Mouse (Mus musculus) megakaryocyte progenitor cell, adult 5-6 weeks (primary cell): ENCODE results near the gene Paics. TPM values are rescaled to one million over a fixed set of nuclear protein-coding genes. Genes with fewer than 3 reads are reported as not detected.
"Not testable (repeated sequence)": the region's sequence is repeated elsewhere in the genome, so short reads cannot be mapped to it uniquely, and the experiment has no call there.

Source experiments
- ATAC-seq: replicated peaks from 2 replicates; pipeline ENCODE4 v1.8.0; 2016; ENCODE audit warnings: mild to moderate bottlenecking, moderate TSS enrichment, inconsistent platforms; ENCODE audit not compliant: poor library complexity
- total RNA-seq, 2 experiments: library from RNA; stranded (forward) in 1 of 2; stranded (reverse) in 1 of 2; fragments of 157-497, 149-512 nt in 1 of 2; fragments of 200-1000 nt in 1 of 2; gene quantifications; 2 replicates each; pipeline versions ENCODE4 v1.2.3 to v1.2.4; 2015 to 2017

The Paics gene
- total RNA-seq (2015) (393 and 397 TPM in 2 replicates), total RNA-seq (2017) (381 and 407 TPM in 2 replicates)

DNA sequence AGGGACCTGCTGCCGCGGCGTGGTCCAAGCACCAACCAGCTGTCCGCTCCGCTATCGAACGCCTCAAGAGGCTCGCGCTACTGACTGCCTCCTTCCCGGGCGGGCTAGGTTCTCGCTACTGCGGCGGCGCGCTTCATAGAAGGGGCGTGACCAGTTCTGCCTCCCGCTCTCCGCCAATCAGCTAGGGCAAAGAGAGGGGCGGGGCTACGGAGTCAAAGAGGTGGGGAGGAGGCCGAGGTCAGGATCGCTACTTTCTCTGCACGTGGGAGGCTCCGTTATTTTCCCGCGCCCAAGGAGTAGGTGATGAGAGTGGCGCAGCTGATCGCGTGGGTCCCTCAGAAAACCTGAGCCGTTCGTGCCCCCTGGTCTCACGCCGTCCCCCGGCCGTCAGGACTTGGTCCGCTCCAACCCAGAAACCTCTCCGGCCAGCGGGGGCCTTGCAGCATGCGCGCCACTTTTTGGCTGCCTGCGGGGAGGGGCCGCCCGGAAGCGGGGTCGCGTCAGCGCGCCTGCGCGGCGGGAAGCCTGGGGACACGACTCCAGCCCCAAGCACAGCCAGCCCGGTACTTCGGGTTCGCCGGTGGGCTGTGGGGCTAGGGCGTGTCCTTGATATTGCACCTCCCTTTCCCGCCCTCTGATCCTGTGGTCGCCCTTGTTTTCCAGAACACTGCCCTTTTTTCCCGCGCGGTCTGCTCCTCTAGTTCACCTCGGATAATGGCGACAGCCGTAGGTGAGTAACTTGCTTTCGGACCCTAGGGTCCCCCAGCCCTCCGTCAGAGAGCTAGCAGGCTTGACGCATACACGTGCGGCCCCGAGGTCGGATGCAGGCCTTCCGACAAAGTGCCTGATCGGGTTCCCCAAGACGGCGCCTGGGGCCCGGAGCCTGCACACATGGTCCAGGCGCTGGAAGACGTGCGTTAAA, at the start of gene Paics, which contains the start of gene Ppat:
TSS of gene Paics (plus strand) at position 202 of the 922 bp plus-strand sequence.
TSS of gene Ppat (minus strand) at position 473 of the 922 bp plus-strand sequence.
- peak; percentile 82 for ATAC-seq

DNA sequence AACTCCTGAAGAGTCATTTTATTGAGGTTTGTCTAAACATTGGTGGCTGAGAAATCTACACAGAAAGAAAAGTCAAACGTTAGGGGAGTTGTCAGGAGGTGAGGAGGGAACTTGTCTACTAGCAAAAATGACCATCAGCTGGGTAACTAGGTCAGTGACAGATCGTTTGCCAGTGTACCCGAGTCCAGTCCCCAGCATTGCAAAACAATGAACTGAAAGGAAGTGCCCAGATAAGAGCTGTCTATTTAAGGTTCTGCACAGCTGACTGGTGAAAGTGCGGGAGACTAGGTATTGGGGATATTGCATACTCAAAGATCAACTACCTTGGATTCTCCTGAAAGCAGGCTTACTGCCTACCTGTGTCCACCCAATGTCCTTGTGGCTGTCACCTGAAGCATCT, 49.0 kb upstream of the Paics start:
- no peak for ATAC-seq

DNA sequence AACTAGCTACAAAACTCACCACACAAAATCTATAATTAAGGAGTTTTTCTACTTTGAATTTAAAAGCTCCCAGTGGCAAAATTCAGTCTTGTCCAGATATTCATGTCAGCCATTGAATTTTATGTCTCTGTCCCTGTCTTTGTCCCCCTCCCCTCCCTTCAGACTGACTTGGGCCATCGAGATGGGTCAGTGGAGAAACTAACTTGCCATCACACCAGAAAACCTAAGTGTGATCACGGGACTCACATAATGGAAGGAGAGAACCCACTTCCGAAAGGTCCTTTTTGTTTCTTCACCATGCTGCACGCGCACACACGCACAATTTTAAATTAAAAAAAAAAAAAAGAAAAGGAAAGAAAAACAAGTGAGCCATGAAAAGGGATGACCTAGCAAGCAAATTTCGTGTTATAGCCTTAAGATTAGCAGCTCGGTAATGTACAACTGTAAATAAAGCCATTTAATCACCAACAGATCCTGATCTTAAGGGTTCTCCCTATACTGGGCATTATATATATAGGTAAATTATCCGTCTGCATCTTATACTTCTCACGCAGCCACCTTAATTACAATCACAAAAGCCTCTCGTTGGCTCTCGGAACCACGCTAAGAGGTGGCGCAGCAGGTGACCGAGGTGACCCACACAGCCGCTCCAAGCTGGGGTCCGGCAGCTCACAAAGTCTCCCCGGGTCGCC, 46.2 kb upstream of the Paics start:
- ATAC-seq: no peak

- peak; percentile 94 for ATAC-seq
These were observed 45.5 kb upstream of the Paics start, which contains the start of gene Aasdh for GRCm38 (mm10) chr5:76905405-76906154. Gene Aasdh, minus strand, starts transcription at chr5:76905514.

- ATAC-seq: no peak
These were observed 45.0 kb upstream of the Paics start for GRCm38 (mm10) chr5:76906155-76906499.

GRCm38 (mm10) chr5:76910807-76911206, 40.3 kb upstream of the Paics start:
- ATAC-seq: peak; percentile 57

- not testable (repeated sequence) for ATAC-seq
These were observed 38.6 kb upstream of the Paics start for GRCm38 (mm10) chr5:76912522-76912921.

DNA sequence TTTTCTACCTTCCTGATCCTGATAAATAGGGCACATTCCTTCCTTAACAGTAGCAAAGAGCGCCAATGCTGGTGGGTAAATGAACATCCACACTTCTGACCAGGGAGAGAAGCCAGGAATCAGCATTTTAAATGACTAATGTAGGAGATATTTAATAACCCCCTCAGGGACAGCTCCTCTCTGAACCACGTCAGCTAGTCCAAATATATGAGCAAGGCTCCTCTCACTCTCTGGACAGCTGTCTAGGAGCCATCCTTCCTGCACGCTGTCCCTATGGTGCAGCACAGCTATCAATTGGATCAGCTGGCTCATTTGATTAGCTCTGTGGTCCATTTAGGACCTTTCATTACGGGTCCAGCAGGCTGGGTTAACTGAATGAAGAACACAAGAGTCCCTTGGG, 28.3 kb upstream of the Paics start:
- no peak for ATAC-seq

GRCm38 (mm10) chr5:76923428-76923827, 27.7 kb upstream of the Paics start:
- ATAC-seq: no peak

DNA sequence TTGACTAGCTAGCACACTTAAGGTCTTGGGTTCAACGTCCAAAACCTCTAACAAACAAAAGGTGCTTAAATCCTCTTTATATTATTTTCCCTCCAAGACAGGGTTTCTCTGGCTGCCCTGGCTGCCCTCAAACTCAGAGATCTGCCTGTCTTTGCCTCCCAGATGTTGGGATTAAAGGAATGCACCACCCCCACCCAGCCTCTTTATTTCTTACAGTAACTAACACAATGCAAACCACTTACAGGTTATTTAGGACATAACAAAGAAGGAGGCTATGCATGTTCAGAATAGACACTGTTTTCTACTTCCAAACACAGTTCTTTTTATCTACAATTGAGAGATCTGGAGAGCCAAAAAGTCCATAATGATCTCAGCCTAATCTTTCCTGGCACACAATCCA, 26.8 kb upstream of the Paics start:
- ATAC-seq: no peak

GRCm38 (mm10) chr5:76928124-76928832, 22.8 kb upstream of the Paics start:
- ATAC-seq: peak; percentile 72

GRCm38 (mm10) chr5:76929180-76929877, 21.8 kb upstream of the Paics start:
- peak; percentile 87 for ATAC-seq

DNA sequence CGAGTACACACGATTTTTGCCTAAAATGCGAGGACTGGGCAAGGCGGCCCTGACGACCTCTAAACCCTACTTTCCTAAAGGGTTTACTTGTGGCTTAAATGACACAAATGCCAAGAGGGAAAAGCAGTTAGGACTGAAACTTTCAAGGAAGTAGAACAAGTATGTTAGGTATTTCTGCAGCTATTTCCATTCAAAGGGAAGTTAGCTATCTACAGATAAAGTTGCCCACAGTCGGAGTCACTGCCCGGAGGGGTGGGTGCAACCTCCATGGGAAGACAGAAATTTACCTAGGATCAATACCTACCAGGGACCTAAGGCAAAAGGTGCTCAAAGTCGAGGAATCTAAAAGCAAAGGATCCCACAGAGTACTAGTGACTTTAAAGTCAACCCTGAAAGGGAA, 11.4 kb upstream of the Paics start:
- ATAC-seq: no peak

DNA sequence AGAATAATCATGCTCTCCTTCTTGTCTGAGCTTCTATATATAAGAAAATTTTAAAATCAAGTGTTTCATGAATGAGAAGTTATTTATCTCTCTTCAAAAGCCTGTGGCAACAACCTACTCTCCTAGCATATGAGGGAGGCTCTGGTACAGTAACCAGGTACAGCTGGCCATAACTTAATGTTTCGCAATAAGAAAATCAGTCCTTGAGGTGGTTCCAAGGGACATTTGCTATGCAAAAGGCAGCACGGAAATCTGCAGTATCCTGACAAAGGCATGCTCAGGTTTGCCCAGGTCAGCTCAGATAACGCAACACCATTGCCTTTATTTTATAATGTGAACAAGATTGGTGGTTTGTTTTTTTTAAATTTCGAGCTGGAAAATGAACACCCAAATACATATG, 9.1 kb upstream of the Paics start:
- ATAC-seq: no peak

DNA sequence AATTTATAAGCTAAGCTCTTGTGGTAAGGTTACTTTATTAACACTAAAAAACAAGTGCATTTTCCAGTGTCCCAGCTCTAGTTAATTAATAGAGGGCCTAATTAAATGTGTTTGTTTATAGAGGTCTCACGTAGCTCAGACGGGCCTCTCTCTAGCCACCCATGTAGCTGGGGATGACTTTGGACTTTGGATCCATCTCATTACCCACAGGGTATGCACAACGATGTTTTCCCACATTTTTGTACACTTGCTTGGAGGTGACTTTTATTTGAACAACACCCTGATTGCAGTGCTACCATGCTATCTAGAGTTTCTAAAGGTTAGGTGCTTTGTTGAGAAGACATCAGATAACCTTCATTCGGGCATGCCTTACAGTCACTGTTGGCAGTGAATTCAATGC, 8.6 kb upstream of the Paics start:
- ATAC-seq: no peak

- no peak for ATAC-seq
These were observed 6.0 kb upstream of the Paics start for GRCm38 (mm10) chr5:76944965-76945677.

DNA sequence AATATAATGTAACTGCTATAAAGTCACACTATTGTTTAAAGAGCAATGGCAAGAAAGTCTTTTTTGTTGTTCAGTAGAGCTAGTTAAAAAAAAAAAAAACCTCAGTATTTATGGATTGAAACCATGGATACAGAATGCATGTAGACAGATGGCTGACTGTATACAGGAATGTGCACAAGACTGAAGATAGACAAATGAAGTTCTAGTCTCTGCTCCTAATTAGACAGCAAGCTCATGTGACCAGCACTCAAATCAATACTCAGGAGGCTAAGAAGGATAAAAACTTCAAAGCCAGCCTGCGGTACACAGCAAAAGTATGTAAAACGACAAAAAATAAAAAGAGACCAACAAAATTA, 5.5 kb upstream of the Paics start:
- ATAC-seq: no peak

DNA sequence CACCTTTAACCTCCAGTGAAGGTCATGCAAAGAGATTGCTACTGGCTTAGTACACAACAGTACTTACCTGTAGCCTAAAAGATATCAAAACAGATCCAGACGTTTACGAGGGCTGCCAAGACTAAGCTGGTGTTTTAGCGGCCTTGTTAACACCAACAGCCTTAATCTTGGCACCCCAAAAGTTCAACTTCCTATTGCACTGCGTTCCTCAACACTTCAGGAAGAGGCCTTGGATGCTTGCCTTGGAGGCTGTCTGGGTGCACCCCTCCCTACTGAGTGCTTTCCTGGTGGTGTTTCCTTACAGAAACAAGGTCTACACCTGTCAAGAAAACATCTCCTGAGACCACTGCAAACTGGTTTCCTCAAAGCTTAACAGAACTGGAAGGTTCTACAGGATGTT, 4.0 kb upstream of the Paics start:
- ATAC-seq: no peak

DNA sequence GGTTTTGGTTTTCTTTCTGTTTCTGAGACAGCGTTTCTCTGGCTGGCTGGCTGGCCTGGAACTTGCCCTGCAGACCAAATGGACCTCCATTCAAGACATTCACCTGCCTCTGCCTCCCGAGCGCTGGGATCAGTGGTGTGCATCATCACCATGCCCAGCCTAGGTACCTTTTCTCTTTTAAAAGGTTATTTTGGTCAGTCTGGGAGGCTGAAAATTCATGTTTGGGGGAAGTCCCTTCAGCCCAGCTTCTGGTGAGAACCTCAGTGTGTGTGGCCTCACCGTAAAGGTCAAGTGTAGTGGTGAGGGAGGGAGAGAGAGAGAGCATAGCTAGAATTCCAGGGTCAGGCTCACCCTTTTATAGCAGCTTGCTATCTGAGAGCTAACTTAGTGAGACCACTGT, 3.3 kb upstream of the Paics start:
- ATAC-seq: no peak
